Mouse (Mus musculus) spleen, adult 2 months (tissue): ENCODE measurements at regions not wholly inside any gene's neighbourhood (a gene's known extent, or its start where the extent isn't known, plus 50 kb on each side); places are given as distances from the start of the nearest gene placed in this dataset.

Experiments used
- CTCF ChIP-seq: fragments of 200-500 bp; IDR thresholded peaks from 2 replicates; pipeline ENCODE4 v1.5.1; 2011; ENCODE audit warnings: mild to moderate bottlenecking, inconsistent platforms; ENCODE audit not compliant: insufficient read depth, insufficient read length, insufficient replicate concordance; ENCODE audit errors: extremely low read depth
- POLR2A ChIP-seq: fragments of 200-500 bp; IDR thresholded peaks from 2 replicates; pipeline ENCODE4 v1.6.1; 2011; ENCODE audit warnings: low read depth, low read length, inconsistent platforms

DNA sequence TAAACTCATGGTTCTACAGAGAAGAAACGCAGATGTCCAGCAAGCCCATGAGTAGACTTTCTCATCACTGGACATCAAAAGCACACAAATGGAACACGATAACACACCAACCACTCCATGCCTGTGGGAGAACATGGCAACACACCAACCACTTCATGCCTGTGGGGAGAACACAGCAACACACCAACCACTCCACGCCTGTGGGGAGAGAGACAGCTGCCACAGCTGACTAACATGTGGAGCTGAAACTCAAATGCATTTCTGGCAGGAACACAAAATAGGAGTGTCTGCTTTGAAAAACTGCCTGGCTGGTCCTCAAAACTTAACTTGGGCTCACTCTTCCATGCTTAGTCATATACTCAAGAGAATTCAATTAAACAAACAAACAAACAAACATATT lies 88.4 kb upstream of the Prkcq start:
- TF ChIP-seq POLR2A (no peak), CTCF (no peak)
